Mouse (Mus musculus) heart, embryonic 13.5 days (tissue): ENCODE data around the gene Cbx4. TPM values are rescaled to one million over a fixed set of nuclear protein-coding genes. Genes with fewer than 3 reads are reported as not detected.
A peak's percentile ranks its signal among the peaks of the same experiment; 100 is the strongest.

ENCODE experiments used
- ATAC-seq: fragments of 200-750 bp; cut with Nextera tagmentation; 2 replicates; pipeline ENCODE4 v1.8.0; 2017; ENCODE audit warnings: moderate TSS enrichment; ENCODE audit not compliant: insufficient number of reproducible peaks, low FRiP score, low TSS enrichment; ENCODE audit errors: extremely low read depth
- H3K27ac ChIP-seq: fragments of 300-500 bp; sonication (generic); replicated peaks from 2 replicates; pipeline ENCODE4 v1.5.1; 2015; ENCODE audit warnings: moderate library complexity, mild to moderate bottlenecking, inconsistent platforms
- H3K27me3 ChIP-seq: fragments of 300-500 bp; sonication (generic); replicated peaks from 2 replicates; pipeline ENCODE4 v1.6.1; 2015; ENCODE audit warnings: mild to moderate bottlenecking, inconsistent platforms
- H3K36me3 ChIP-seq: fragments of 300-500 bp; sonication (generic); 2 replicates; pipeline ENCODE4 v1.6.1; 2015; ENCODE audit warnings: mild to moderate bottlenecking, inconsistent platforms
- H3K4me1 ChIP-seq: fragments of 300-500 bp; sonication (generic); 2 replicates; pipeline ENCODE4 v1.6.1; 2015; ENCODE audit warnings: inconsistent platforms
- H3K4me2 ChIP-seq: fragments of 300-500 bp; sonication (generic); 2 replicates; pipeline ENCODE4 v1.6.1; 2015; ENCODE audit warnings: inconsistent platforms, mild to moderate bottlenecking, moderate library complexity
- H3K4me3 ChIP-seq: fragments of 300-500 bp; sonication (generic); 2 replicates; pipeline ENCODE4 v1.5.1; 2015; ENCODE audit warnings: moderate library complexity, mild to moderate bottlenecking, inconsistent platforms
- H3K9ac ChIP-seq: fragments of 300-500 bp; sonication (generic); 2 replicates; pipeline ENCODE4 v1.6.1; 2015; ENCODE audit warnings: inconsistent platforms, mild to moderate bottlenecking, moderate library complexity
- H3K9me3 ChIP-seq: fragments of 300-500 bp; sonication (generic); 2 replicates; pipeline ENCODE4 v1.6.1; 2016; ENCODE audit warnings: inconsistent platforms
- WGBS: fragments of 180-500 bp; shearing (Covaris S2); methylation state at CpG from one replicate; pipeline ENCODE4 v1.1.7; 2015; ENCODE audit warnings: mixed read lengths; 5-methylcytosine and 5-hydroxymethylcytosine counted together
- polyA plus RNA-seq: library from polyadenylated mRNA; unstranded; fragments of >200 nt; fragmentation: Nextera tagmentation; extraction: Ambion mirVana; gene quantifications from 2 replicates; pipeline ENCODE4 v1.2.1, GENCODE M21; 2015

The Cbx4 gene
- polyA plus RNA-seq, 1 experiment from 2014 or later = 8.0 TPM

DNA sequence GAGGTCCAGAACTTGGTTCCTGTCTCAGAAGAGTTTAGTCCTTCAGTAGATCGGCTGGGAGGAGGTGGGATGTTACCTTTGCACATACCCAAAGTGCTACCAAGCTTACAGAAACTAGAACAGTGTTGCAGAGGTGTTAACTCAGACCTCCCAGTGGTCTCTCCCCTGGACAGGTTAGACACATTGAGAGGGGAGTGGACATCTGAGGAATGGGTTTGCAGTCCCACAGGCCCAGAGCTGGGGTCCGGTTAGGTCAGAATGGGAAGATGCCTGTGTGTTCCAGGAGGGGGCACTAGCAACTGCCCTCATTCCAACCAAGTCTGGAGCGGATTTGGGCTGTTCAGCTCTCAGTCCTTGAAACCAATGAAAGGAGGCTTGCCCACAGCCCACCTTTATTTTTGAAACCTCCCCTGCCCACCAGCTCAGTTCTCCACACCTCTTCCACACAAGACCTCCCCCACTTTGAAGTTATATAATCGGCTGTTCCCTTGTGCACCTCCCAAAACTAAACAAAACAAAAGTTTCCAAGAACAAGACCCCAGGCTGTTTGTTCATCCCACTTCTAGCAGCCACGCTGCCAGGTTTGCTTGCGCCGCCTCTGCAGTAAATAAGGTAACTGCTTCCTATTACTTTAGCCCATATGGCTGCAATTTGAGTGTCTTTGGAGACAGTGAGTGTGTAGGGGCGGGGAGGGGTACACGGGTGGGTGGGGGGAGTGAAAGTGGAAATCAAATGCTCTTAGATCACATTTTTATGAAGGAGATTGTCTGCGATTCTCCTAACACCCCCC, 42.1 kb downstream of the Cbx4 start:
- peaks cover 67% of the 10 kb centered on the region for H3K4me1 ChIP-seq
- H3K9me3 ChIP-seq = no peaks in the 10 kb centered on the region
- H3K36me3 ChIP-seq = peaks cover 6% of the 10 kb centered on the region
- peaks cover 84% of the 10 kb centered on the region for H3K27me3 ChIP-seq
- H3K4me2 ChIP-seq = peak overlapping the region; percentile 59
- ATAC-seq = no peak
- WGBS = 7% methylated on average over 10 of the region's 10 CpGs
- H3K27ac ChIP-seq = no peak overlapping the region
- H3K4me3 ChIP-seq = peak overlapping the region; percentile 32; the same call in 1 of the 2 replicates
- peak overlapping the region; percentile 56; the same call in 1 of the 2 replicates for H3K9ac ChIP-seq

- no peak for ATAC-seq
- Histone ChIP-seq H3K4me1 (peaks cover 66% of the 10 kb centered on the region), H3K36me3 (peaks cover 12% of the 10 kb centered on the region), H3K27me3 (peaks cover 84% of the 10 kb centered on the region), H3K27ac (no peak overlapping the region), H3K9me3 (no peaks in the 10 kb centered on the region), H3K4me3 (peak overlapping the region; percentile 69), H3K9ac (no peak overlapping the region), H3K4me2 (peak overlapping the region; percentile 98; the same call in 1 of the 2 replicates)
- 3% methylated on average over 4 of the region's 4 CpGs for WGBS
Observed at GRCm38 (mm10) chr11:119043273-119043540, 42.8 kb downstream of the Cbx4 start.

GRCm38 (mm10) chr11:119042466-119043272, 43.4 kb downstream of the Cbx4 start:
- H3K9ac ChIP-seq = 0 out of 2 replicates have a peak overlapping the region, but pooled peaks have one; percentile 47
- peaks cover 66% of the 10 kb centered on the region for H3K4me1 ChIP-seq
- H3K27me3 ChIP-seq = peaks cover 84% of the 10 kb centered on the region
- no peak overlapping the region for H3K27ac ChIP-seq
- H3K9me3 ChIP-seq = no peaks in the 10 kb centered on the region
- peak overlapping the region; percentile 69 for H3K4me3 ChIP-seq
- no peak for ATAC-seq
- H3K4me2 ChIP-seq = peak overlapping the region; percentile 98
- H3K36me3 ChIP-seq = peaks cover 12% of the 10 kb centered on the region
- under 1% methylated on average over 52 of the region's 52 CpGs for WGBS

- H3K9ac ChIP-seq = peak overlapping the region; percentile 80
- H3K36me3 ChIP-seq = peaks cover 12% of the 10 kb centered on the region
- 1% methylated on average over 31 of the region's 31 CpGs for WGBS
- peaks cover 84% of the 10 kb centered on the region for H3K27me3 ChIP-seq
- peak overlapping the region; percentile 98 for H3K4me2 ChIP-seq
- H3K27ac ChIP-seq = no peak overlapping the region
- peak overlapping the region; percentile 69 for H3K4me3 ChIP-seq
- H3K9me3 ChIP-seq = no peaks in the 10 kb centered on the region
- peaks cover 66% of the 10 kb centered on the region for H3K4me1 ChIP-seq
- no peak for ATAC-seq
Observed at GRCm38 (mm10) chr11:119041750-119042465, 44.1 kb downstream of the Cbx4 start.

- H3K4me3 ChIP-seq = peak overlapping the region; percentile 69
- H3K9me3 ChIP-seq = no peaks in the 10 kb centered on the region
- peak; percentile 40 for ATAC-seq
- H3K4me1 ChIP-seq = peaks cover 64% of the 10 kb centered on the region
- H3K36me3 ChIP-seq = peaks cover 12% of the 10 kb centered on the region
- H3K27ac ChIP-seq = no peak overlapping the region
- peaks cover 83% of the 10 kb centered on the region for H3K27me3 ChIP-seq
- WGBS = under 1% methylated on average over 31 of the region's 31 CpGs
- peak overlapping the region; percentile 98 for H3K4me2 ChIP-seq
- H3K9ac ChIP-seq = peak overlapping the region; percentile 80
Observed at GRCm38 (mm10) chr11:119041325-119041716, 44.7 kb downstream of the Cbx4 start.

DNA sequence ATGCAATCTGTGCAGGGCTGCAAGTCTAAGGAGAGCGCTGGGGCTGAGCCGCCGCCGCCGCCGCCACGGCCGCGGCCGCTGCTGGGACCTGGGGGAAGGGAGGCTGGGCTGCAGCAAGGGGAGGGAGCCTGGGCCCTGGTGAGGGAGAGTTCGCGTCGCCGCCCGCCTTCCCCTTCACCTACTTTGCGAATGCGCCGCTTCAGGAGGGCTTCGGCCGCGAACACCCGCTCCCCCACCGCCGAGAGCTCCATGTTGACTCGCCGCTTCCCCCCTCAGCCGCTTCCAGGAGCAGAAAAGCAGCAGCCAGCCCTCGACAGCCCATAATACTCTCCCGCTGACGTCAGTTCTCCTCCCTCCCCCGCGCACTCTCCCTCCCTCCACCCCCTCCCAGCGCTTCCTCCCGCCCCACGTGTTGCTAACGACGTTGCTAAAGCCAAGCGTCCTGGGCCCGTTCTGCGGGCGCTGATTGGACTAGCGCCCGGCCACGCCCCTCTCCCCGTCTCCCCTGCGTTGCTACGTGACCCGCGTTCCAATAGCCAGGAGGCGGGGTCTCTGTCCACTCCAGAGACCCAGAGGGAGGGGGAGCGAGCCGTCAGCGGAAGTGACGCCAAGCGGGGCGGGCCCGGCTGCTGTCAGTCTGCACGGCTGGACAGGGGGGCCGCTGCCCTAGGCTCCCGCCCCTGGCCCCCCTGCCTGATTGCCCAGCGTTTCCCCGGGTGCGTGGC, 45.3 kb downstream of the Cbx4 start, which contains the start of gene Cbx8:
Cbx8 (minus strand) TSS at position 370 of the 725 bp plus-strand sequence.
- under 1% methylated on average over 61 of the region's 63 CpGs for WGBS

GRCm38 (mm10) chr11:119039732-119040512, 46.1 kb downstream of the Cbx4 start:
- Histone ChIP-seq H3K36me3 (peaks cover 12% of the 10 kb centered on the region), H3K27ac (peak overlapping the region; percentile 83), H3K4me3 (peak overlapping the region; percentile 69), H3K9me3 (no peaks in the 10 kb centered on the region), H3K27me3 (peaks cover 83% of the 10 kb centered on the region), H3K9ac (peak overlapping the region; percentile 89), H3K4me2 (peak overlapping the region; percentile 98), H3K4me1 (peaks cover 70% of the 10 kb centered on the region)
- no peak for ATAC-seq
- WGBS = 16% methylated on average over 21 of the region's 21 CpGs

More for the DNA sequence above, 45.3 kb downstream of the Cbx4 start, which contains the start of gene Cbx8:
- ATAC-seq = peak; percentile 89
- peak within 1 kb of the TSS; percentile 69 for H3K4me3 ChIP-seq
- H3K36me3 ChIP-seq = peaks cover 12% of the 10 kb centered on the region
- peak within 1 kb of the TSS; percentile 83 for H3K27ac ChIP-seq
- H3K4me2 ChIP-seq = peak within 1 kb of the TSS; percentile 98
- peaks cover 83% of the 10 kb centered on the region for H3K27me3 ChIP-seq
- H3K9me3 ChIP-seq = no peaks in the 10 kb centered on the region
- H3K4me1 ChIP-seq = peaks cover 65% of the 10 kb centered on the region
- H3K9ac ChIP-seq = peak within 1 kb of the TSS; percentile 89

DNA sequence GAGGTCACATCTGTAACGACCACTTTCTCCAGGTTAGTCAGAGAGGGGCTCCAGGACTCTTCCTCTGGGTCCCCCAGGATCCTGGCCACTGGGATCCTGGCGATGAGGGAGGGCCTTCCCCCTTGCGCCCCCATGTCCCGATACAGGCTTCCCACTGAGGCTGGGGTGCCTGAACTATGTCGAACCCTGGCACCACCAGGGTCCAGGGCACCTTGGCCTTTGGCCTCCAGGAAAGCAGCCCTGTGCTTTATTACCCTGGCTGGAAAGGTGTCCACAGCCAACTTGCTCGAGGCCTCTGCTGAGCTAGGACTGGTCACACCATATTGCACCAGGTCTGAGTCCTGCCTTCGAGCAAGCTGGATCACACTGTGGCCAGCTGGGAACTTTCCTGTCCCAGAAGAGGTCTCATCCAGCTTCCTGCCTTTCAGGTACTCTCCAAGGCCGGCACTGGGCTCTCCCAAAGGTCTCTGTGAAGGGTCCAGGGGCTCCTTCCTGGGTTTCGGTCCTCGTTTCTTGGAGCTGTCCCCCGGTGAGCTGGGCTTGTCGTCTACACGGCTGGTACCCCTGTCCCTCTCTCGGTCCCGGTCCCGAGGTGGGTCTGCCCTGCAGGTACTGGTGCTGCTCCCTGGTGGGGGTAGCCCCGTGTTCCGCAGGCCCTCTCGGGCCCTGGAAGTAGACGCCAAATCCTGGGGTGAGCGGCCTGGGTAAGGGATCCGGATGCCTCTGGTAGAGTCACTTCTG, 47.1 kb downstream of the Cbx4 start:
- Histone ChIP-seq H3K9me3 (no peaks in the 10 kb centered on the region), H3K9ac (no peak overlapping the region), H3K4me3 (0 out of 2 replicates have a peak overlapping the region, but pooled peaks have one; percentile 2), H3K27ac (no peak overlapping the region), H3K4me1 (peaks cover 69% of the 10 kb centered on the region), H3K27me3 (peaks cover 83% of the 10 kb centered on the region), H3K4me2 (0 out of 2 replicates have a peak overlapping the region, but pooled peaks have one; percentile 98), H3K36me3 (peaks cover 12% of the 10 kb centered on the region)
- 63% methylated on average over 22 of the region's 22 CpGs for WGBS
- no peak for ATAC-seq

DNA sequence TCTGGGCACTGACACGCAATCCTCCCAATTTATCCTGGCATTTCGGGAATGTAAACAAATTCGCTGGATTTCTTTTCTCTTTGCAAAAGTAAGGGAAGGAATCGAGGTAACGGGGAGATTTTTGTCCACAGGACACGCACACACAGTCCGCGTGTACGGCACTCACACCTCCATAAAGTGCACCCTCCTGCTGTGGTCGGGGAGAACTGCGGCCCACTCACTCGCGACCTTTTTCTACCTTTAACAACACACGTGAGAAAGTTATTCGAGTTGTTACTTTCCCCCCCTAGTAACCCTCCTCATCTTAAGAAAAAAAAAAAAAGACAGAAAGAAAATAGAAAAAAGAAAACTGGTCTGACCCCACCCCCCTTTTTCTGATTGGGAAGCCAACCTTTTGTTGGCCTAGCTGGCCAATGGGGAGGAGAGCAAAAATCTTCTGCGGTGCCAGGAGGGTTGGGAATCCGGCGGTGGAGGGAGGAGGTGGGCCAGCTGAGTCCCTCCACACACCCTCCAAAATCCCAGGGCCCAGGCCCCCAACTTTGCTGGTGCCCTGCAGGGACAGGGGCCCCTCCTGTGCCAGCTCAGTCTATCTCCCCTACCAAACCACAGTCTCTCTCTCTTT, 48.1 kb downstream of the Cbx4 start:
- H3K9ac ChIP-seq = peak overlapping the region; percentile 81

More for the DNA sequence above, 48.1 kb downstream of the Cbx4 start:
- H3K4me2 ChIP-seq = peak overlapping the region; percentile 92
- H3K36me3 ChIP-seq = peaks cover 12% of the 10 kb centered on the region
- no peak for ATAC-seq
- no peak overlapping the region for H3K27ac ChIP-seq
- H3K27me3 ChIP-seq = peaks cover 83% of the 10 kb centered on the region
- peak overlapping the region; percentile 62 for H3K4me3 ChIP-seq
- H3K4me1 ChIP-seq = peaks cover 69% of the 10 kb centered on the region
- H3K9me3 ChIP-seq = no peaks in the 10 kb centered on the region
- 19% methylated on average over 18 of the region's 18 CpGs for WGBS
